Mouse (Mus musculus): ENCODE measurements around the gene Arl3.
A peak's percentile ranks its signal among the peaks of the same experiment; 100 is the strongest.

Arl3 gene

GRCm38 (mm10) chr19:46499836-46500580 is 73.0 kb downstream of the Arl3 start:
- DNase-seq = peak; percentile 99 to 100

GRCm38 (mm10) chr19:46499539-46499835 is 73.5 kb downstream of the Arl3 start:
- DNase-seq = no peak

DNA sequence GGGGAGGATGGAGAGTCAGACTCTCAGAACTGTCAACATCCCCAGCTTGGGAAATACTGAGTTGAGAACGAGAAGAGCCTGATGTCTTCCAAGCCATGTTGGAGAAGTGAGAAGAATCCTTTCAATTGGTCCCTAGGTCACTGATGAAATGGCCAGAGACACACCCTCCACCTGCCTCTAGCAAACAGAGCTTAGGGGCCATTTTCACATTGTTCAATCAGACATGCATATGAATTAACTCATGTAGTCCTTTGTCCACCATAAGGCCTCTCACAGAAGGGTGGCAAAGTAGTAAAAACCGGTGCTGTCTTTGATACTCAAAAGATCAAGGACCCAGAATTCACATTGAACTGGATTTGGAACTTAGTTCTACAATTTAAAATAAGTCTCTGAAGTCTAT is 75.8 kb downstream of the Arl3 start:
- DNase-seq = no peak

GRCm38 (mm10) chr19:46495136-46495535 is 77.9 kb downstream of the Arl3 start:
- DNase-seq = no peak

- peak; percentile 45 to 62 for DNase-seq
Measured at GRCm38 (mm10) chr19:46490634-46491033, 82.4 kb downstream of the Arl3 start.

DNA sequence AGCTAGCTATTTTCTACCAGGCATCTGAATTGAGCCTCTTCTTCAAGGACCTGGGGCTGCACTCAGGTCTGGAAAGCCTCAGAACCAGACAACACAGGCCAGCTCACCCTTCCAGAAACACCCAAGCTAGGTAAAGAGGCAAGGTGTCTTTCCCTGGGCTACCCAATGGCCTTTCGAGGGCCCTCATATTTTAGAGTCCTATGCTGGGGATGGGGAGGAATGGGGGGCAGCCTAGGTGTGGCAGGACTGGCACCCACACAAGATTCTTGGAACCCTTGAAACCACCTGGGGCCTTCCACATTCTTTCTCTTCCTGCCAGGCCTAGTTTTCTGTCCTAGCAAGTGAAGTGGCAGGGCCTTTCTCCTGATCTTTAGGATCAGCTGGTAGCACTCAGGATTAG is 83.5 kb downstream of the Arl3 start:
- DNase-seq = no peak

GRCm38 (mm10) chr19:46486709-46487108 is 86.3 kb downstream of the Arl3 start:
- DNase-seq = no peak

DNA sequence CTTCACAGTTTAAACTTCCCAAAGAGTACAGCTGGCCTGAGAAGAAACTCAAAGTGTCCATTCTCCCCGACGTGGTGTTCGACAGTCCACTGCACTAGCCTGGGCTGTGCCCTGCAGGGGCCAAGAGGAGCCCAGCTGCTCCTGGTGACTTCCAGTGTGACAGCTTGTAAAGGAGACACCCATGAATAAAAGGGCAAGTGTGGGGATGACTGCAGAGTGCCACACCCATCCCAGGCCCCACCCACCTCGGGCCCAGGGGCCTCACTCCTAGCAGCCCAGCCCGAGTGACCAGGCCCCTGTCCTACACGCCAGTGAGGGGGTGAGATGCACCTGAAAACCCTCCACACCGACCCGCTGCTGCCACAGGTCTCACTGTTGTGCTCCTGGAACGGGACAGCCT is 87.2 kb downstream of the Arl3 start:
- DNase-seq = no peak

DNA sequence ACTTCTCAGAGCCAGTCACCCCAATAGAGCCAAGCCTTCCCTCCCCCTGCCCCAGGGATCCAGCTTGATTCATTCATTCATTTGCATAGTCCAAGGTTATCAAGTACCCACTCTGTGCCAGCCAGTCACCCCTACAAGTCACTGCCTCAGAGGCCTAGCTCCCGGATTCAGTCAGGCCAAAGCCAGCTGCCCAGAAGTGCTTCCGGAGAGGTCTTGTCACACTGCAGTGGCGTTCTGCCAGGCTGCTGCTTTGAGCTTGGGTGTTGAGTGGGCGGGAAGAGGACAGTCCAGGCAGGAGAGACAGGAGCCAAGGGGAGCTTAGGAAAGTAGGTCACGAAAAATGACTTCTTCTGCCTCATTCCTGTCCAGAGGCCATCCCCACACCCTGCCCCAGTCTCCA is 88.5 kb downstream of the Arl3 start:
- DNase-seq = peak; percentile 90 to 91

DNA sequence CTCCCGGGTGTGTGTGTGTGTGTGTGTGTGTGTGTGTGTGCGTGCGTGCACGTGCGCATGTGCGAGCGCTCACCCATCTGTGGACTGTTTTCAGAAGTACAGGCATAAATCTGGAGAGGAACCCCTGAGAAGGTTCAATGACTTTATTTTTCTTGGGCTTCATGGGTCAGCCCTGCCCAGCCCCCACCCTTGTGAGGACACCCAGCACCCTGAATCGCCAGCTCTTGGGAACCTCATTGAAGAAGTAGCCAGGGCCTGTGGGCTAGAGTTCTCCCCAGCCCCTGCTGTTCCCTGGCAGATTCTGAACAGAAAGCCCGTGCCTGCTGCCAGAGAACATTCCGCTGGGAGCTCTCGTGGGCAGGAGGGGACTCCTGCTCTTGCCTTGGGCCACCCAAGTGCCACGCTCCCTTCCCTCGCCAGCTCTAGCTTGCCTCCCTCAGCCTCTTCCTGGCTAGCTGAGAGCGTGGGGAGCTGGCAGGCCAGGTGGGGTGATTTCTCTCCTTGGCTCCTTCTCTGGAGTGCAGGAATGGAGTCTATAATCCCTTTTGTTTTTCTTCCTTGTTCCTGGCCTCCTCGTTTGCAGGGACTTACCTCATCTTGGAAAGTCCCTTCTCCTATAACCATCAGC is 89.2 kb downstream of the Arl3 start:
- peak; percentile 69 to 81 for DNase-seq

GRCm38 (mm10) chr19:46482896-46483516 is 90.0 kb downstream of the Arl3 start:
- peak in 1 of 2 experiments; percentile 52 for DNase-seq

DNA sequence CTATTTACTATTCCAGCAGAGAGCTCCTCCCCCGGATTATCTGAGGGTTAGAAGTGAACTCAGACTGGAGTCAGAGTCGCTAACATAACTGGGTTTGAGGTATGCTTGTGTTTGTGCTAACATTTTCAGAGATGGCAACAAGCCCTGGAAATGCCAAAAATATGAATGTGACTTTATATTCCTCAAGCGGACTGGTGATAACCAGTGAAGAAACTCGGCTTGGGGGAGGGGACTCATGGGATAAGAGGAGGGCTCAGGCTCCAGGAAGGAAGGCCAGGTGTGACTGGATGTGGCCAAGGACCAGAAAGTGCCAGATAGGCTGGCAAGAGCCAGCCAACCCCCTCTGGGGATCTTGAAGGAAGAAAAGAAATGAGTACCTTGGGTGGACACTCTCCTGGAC is 91.2 kb downstream of the Arl3 start:
- DNase-seq = peak in 1 of 2 experiments; percentile 25

GRCm38 (mm10) chr19:46481352-46481751 is 91.6 kb downstream of the Arl3 start:
- no peak for DNase-seq
